Mouse (Mus musculus) liver, embryonic 12.5 days (tissue): ENCODE results near the gene Rcor1. TPM values are rescaled to one million over a fixed set of nuclear protein-coding genes. Genes with fewer than 3 reads are reported as not detected.
"Not testable (repeated sequence)": the region's sequence is repeated elsewhere in the genome, so short reads cannot be mapped to it uniquely, and the experiment has no call there.

Experiments used
- ATAC-seq: fragments of 200-750 bp; cut with Nextera tagmentation; 2 replicates; pipeline ENCODE4 v1.8.0; 2017; ENCODE audit warnings: moderate number of reproducible peaks, mild to moderate bottlenecking, moderate library complexity
- H3K27ac ChIP-seq: fragments of 300-500 bp; sonication (generic); 2 replicates; pipeline ENCODE4 v1.5.1; 2016; ENCODE audit warnings: mild to moderate bottlenecking
- H3K27me3 ChIP-seq: fragments of 300-500 bp; sonication (generic); replicated peaks from 2 replicates; pipeline ENCODE4 v1.6.1; 2016; ENCODE audit warnings: mild to moderate bottlenecking, moderate library complexity
- H3K36me3 ChIP-seq: fragments of 300-500 bp; sonication (generic); 2 replicates; pipeline ENCODE4 v1.6.1; 2016; ENCODE audit warnings: mild to moderate bottlenecking, moderate library complexity
- H3K4me1 ChIP-seq: fragments of 300-500 bp; sonication (generic); 2 replicates; pipeline ENCODE4 v1.6.1; 2016
- H3K4me2 ChIP-seq: fragments of 300-500 bp; sonication (generic); 2 replicates; pipeline ENCODE4 v1.6.1; 2016; ENCODE audit warnings: mild to moderate bottlenecking, moderate library complexity
- H3K4me3 ChIP-seq: fragments of 300-500 bp; sonication (generic); 2 replicates; pipeline ENCODE4 v1.5.1; 2016; ENCODE audit warnings: mild to moderate bottlenecking, moderate library complexity
- H3K9ac ChIP-seq: fragments of 300-500 bp; sonication (generic); 2 replicates; pipeline ENCODE4 v1.6.1; 2016; ENCODE audit warnings: mild to moderate bottlenecking, moderate library complexity
- H3K9me3 ChIP-seq: fragments of 300-500 bp; sonication (generic); replicated peaks from 2 replicates; pipeline ENCODE4 v1.6.1; 2016; ENCODE audit warnings: mild to moderate bottlenecking, moderate library complexity
- WGBS: fragments of 180-500 bp; shearing (Covaris S2); methylation state at CpG from one replicate; pipeline ENCODE4 v1.1.7; 2016; ENCODE audit not compliant: insufficient replicate concordance; 5-methylcytosine and 5-hydroxymethylcytosine counted together
- polyA plus RNA-seq: library from polyadenylated mRNA; unstranded; fragments of >200 nt; fragmentation: Nextera tagmentation; extraction: Ambion mirVana; gene quantifications from 2 replicates; pipeline ENCODE4 v1.2.1, GENCODE M21; 2016

Rcor1 gene
- polyA plus RNA-seq, 1 experiment from 2014 or later = 8.5 TPM

DNA sequence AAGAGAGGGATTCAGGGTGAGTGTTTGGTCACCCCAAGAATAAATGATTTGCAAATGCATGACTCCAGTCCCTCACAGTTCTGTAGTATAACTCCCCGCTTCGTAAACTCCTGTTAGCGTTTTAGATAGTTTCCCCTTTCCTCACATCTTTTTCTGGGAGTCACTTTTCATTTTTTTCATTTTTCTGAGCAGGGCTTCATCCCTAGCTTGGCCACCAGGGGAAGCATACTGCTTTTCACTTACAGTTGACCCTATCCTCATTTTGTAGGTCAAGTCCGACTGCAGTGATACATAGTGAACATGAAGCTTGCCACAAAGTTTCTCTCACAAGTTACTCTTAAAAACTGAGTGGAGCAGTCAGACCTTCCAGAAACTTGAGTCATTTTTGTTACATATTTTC, 2.0 kb downstream of the Rcor1 start:
- ATAC-seq = no peak
- no peak overlapping the region for H3K27ac ChIP-seq
- H3K4me1 ChIP-seq = peaks cover 60% of the 10 kb centered on the region
- H3K4me2 ChIP-seq = peak overlapping the region; percentile 99
- 29% methylated on average over 4 of the region's 4 CpGs for WGBS
- H3K36me3 ChIP-seq = peaks cover 33% of the 10 kb centered on the region
- peak overlapping the region; percentile 98 for H3K9ac ChIP-seq
- H3K9me3 ChIP-seq = no peaks in the 10 kb centered on the region
- no peaks in the 10 kb centered on the region for H3K27me3 ChIP-seq
- H3K4me3 ChIP-seq = peak overlapping the region; percentile 100

DNA sequence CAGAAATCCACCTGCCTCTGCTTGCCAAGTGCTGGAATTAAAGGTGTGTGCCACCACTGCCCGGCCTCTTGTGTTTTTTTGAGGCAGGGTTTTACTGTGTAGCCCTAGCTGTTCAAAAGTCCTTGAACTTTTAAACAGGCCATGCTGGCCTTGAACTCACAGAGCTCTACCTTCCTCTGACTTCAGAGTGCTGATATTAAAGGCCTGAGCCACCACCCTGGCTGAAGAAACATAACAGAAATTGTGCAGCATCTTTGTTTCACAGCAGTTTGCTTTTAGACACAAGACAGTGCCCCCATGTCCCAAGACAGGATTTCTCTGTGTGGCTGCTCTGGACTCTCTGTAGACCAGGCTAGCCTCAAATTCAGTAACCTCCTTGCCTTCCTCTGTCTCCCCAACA, 3.2 kb downstream of the Rcor1 start:
- H3K4me1 ChIP-seq = peaks cover 53% of the 10 kb centered on the region
- no peak overlapping the region for H3K4me2 ChIP-seq
- H3K4me3 ChIP-seq = no peak overlapping the region
- H3K9me3 ChIP-seq = no peaks in the 10 kb centered on the region
- no peak overlapping the region for H3K27ac ChIP-seq
- no peak overlapping the region for H3K9ac ChIP-seq
- no peak for ATAC-seq
- WGBS = 72% methylated on average over 1 of the region's 1 CpGs
- H3K27me3 ChIP-seq = no peaks in the 10 kb centered on the region
- peaks cover 35% of the 10 kb centered on the region for H3K36me3 ChIP-seq

DNA sequence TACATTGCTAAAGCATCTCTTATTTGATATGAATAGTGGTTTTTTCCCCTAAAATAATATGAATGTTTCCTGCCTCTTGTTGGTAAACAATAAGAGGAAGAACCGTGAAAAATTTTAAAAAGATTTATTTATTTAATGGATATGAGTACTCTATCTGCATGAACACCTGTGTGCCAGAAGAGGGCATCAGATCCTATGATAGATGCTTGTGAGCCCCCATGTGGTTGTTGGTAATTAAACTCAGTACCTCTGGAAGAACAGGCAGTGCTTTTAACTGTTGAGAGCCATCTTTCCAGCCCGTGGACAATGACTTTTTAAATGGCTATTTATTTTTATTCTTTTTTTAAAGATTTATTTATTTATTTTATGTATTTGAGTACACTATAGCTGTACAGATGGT, 5.7 kb downstream of the Rcor1 start:
- no peak overlapping the region for H3K4me2 ChIP-seq

DNA sequence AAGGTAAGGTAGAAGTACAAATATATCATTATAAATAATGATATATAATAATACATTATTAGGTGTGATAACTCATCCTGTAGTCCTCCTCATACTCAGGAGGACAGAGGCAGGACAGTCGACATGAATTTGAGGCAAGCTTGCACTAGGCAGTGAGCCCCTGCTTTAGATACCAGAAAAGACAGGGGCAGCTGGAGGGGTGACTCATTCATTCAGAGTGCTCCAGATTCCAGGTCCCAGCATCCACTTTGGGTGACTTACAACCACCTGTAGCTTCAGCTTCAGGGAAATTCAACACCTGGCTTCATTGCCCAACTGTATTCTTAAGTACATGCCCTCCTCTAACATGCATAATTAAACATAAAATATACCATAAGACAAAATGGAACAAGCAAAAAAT, 7.7 kb downstream of the Rcor1 start:
- 74% methylated on average over 1 of the region's 1 CpGs for WGBS
- H3K36me3 ChIP-seq = peaks cover 54% of the 10 kb centered on the region
- no peak overlapping the region for H3K27ac ChIP-seq
- H3K27me3 ChIP-seq = no peaks in the 10 kb centered on the region
- H3K4me1 ChIP-seq = peaks cover 35% of the 10 kb centered on the region
- H3K9ac ChIP-seq = no peak overlapping the region
- no peak overlapping the region for H3K4me3 ChIP-seq
- no peak overlapping the region for H3K4me2 ChIP-seq
- no peak for ATAC-seq
- H3K9me3 ChIP-seq = no peaks in the 10 kb centered on the region

More for the DNA sequence above, 5.7 kb downstream of the Rcor1 start:
- Histone ChIP-seq H3K9ac (no peak overlapping the region), H3K27me3 (no peaks in the 10 kb centered on the region), H3K4me3 (no peak overlapping the region), H3K36me3 (peaks cover 41% of the 10 kb centered on the region), H3K4me1 (peaks cover 51% of the 10 kb centered on the region), H3K27ac (no peak overlapping the region), H3K9me3 (no peaks in the 10 kb centered on the region)
- WGBS = 80% methylated on average over 2 of the region's 2 CpGs
- ATAC-seq = no peak

DNA sequence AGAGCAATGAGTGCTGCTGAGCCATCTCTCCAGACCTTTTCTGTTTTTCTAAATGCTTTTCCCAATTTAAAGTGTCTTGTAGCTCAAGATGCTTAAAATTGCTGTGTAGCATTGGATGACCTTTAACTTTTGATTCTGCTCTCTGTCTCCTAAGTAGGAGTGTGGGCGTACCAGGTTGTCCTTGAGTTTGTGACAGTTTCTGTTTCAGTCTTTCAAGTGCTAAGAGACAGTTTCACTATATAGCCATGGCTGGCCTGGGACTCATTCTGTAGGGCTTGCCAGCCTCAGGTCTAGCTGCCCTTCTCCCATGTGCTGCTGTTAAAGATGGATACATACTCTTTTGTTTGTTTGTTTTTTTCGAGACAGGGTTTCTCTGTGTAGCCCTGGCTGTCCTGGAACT, 9.1 kb downstream of the Rcor1 start:
- H3K27me3 ChIP-seq = no peaks in the 10 kb centered on the region
- 82% methylated on average over 2 of the region's 2 CpGs for WGBS
- H3K27ac ChIP-seq = no peak overlapping the region
- H3K4me1 ChIP-seq = peaks cover 25% of the 10 kb centered on the region
- H3K9ac ChIP-seq = no peak overlapping the region
- no peaks in the 10 kb centered on the region for H3K9me3 ChIP-seq
- no peak for ATAC-seq
- no peak overlapping the region for H3K4me3 ChIP-seq
- H3K4me2 ChIP-seq = no peak overlapping the region
- peaks cover 56% of the 10 kb centered on the region for H3K36me3 ChIP-seq

DNA sequence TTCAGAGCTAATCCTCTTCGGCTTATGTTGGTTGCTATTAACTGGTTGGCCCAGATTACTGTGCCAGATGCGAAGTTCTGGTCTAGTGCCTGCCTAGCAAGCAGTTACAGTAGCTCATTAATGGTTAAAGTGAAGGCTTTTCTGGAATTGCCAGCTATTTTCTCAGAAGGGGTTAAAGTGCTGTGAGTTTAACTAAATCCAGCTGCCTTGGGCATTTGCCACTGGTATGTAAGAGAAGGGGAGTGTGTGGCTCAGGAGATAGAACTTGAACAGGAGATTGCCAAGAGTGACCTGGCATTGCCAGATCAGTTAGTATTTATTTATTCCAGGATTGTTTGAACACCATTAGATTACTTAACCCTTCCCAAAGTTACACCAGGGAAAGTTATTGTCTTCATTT, 11.1 kb downstream of the Rcor1 start:
- Histone ChIP-seq H3K27ac (no peak overlapping the region), H3K9me3 (no peaks in the 10 kb centered on the region), H3K4me1 (peaks cover 16% of the 10 kb centered on the region), H3K36me3 (peaks cover 43% of the 10 kb centered on the region), H3K4me2 (no peak overlapping the region), H3K9ac (no peak overlapping the region), H3K27me3 (no peaks in the 10 kb centered on the region), H3K4me3 (no peak overlapping the region)
- WGBS = 69% methylated on average over 2 of the region's 2 CpGs
- no peak for ATAC-seq

DNA sequence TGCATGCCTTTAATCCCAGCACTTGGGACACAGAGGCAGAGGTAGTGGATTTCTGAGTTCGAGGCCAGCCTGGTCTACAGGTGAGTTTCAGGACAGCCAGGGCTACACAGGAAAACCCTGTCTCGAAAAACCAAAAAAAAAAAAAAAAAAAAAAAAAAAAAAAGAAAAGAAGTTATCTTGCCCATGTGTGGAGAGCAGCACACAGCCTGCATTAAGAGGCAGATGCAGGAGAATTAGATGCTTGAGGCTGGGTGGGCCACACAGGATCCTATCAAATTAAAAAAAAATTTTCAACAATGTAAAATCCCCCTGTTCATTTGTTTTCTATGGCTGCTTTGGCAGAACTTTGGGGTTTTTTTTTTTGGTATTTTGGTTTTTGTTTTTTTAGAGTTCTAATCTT, 24.2 kb downstream of the Rcor1 start:
- H3K27me3 ChIP-seq = no peaks in the 10 kb centered on the region
- no peak overlapping the region for H3K9ac ChIP-seq
- H3K4me2 ChIP-seq = no peak overlapping the region
- H3K4me1 ChIP-seq = peaks cover 17% of the 10 kb centered on the region; the same call in 1 of the 2 replicates
- no peak overlapping the region for H3K4me3 ChIP-seq
- H3K9me3 ChIP-seq = no peaks in the 10 kb centered on the region
- WGBS = 60% methylated on average over 2 of the region's 2 CpGs
- no peak overlapping the region for H3K27ac ChIP-seq
- peaks cover 29% of the 10 kb centered on the region for H3K36me3 ChIP-seq
- ATAC-seq = no peak

DNA sequence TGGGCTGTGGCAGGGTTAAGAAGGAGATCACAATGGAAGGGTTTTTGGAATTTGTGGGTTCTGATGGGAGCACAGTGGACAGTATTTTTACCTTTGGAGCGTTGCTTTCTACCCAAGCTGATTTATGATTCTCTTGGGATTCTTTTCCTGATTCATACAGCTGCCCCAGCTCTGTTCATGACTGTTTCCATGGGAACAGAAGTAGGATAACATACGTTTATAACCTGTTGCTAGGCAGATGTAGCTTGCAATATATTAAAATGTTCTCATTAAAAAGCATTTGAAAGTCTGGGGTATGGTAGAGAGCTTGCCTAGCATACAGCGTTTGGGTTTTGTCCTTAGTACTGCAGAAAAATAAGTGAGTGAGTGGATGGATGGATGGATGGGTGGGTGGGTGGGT, 25.1 kb downstream of the Rcor1 start:
- Histone ChIP-seq H3K9ac (no peak overlapping the region), H3K9me3 (no peaks in the 10 kb centered on the region), H3K4me3 (no peak overlapping the region), H3K36me3 (peaks cover 28% of the 10 kb centered on the region), H3K4me2 (no peak overlapping the region), H3K27me3 (no peaks in the 10 kb centered on the region), H3K27ac (no peak overlapping the region), H3K4me1 (peaks cover 17% of the 10 kb centered on the region; the same call in 1 of the 2 replicates)
- WGBS = 88% methylated on average over 3 of the region's 3 CpGs
- no peak for ATAC-seq

DNA sequence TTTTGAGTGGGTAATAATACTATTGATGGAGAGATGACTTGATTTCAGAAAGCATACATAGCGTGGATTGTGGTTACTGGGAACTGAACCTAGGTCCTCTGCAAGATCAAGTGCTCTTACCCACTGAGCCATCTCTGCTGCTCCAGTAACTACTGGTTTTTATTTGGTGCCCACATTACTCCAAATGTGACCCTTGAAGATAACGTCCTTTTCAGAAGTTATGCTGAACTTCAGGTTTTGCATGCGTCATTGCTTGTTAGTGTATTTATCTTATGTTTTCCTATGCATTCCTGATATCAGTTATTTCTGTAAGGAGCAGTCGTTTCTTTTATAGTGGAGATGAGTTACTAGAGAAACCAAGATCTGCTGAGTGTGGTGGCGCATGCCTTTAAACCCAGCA, 26.2 kb downstream of the Rcor1 start:
- no peak overlapping the region for H3K4me2 ChIP-seq
- 69% methylated on average over 5 of the region's 5 CpGs for WGBS
- no peak overlapping the region for H3K9ac ChIP-seq
- no peak for ATAC-seq
- H3K4me3 ChIP-seq = no peak overlapping the region
- H3K27me3 ChIP-seq = no peaks in the 10 kb centered on the region
- peaks cover 24% of the 10 kb centered on the region for H3K36me3 ChIP-seq
- H3K4me1 ChIP-seq = peaks cover 17% of the 10 kb centered on the region; the same call in 1 of the 2 replicates
- H3K9me3 ChIP-seq = no peaks in the 10 kb centered on the region
- no peak overlapping the region for H3K27ac ChIP-seq

DNA sequence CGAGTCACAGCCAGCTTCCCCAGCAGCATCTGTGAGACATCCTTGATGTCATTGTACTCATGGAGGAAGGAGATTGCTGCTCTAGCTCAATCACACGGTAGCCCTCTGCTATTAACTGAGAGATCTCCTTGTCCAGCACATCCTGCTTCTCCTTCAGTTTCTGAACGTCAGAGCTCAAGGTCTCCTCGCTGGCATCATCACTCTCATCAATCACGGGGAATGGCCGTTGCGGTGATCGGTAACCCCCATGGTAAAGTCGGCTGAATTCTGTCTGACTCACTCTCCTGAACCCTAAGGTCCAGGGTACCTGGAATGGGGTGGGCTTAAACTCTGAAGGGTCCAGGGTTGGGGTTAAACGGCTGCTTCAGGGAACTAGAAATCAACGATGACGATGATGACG, 28.7 kb downstream of the Rcor1 start:
- Histone ChIP-seq H3K9ac (no peak overlapping the region), H3K4me1 (peaks cover 16% of the 10 kb centered on the region; the same call in 1 of the 2 replicates), H3K4me3 (no peak overlapping the region), H3K27ac (no peak overlapping the region), H3K36me3 (peaks cover 27% of the 10 kb centered on the region), H3K27me3 (no peaks in the 10 kb centered on the region), H3K4me2 (no peak overlapping the region), H3K9me3 (no peaks in the 10 kb centered on the region)
- ATAC-seq = no peak
- WGBS = 82% methylated on average over 13 of the region's 13 CpGs

DNA sequence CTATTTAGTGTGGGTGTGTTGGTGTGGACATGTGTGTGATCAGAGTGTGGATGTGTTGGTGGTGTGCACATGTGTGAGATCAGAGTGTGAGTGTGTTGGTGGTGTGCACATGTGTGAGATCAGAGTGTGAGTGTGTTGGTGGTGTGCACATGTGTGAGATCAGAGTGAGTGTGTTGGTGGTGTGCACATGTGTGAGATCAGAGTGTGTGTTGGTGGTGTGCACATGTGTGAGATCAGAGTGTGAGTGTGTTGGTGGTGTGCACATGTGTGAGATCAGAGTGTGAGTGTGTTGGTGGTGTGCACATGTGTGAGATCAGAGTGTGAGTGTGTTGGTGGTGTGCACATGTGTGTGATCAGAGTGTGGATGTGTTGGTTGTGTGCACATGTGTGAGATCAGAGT, 30.1 kb downstream of the Rcor1 start:
- Histone ChIP-seq H3K36me3 (peaks cover 27% of the 10 kb centered on the region), H3K4me1 (peaks cover 20% of the 10 kb centered on the region; the same call in 1 of the 2 replicates)
- H3K27me3 ChIP-seq, H3K4me3 ChIP-seq, H3K4me2 ChIP-seq, H3K27ac ChIP-seq, H3K9me3 ChIP-seq, H3K9ac ChIP-seq, ATAC-seq: not testable (repeated sequence)

DNA sequence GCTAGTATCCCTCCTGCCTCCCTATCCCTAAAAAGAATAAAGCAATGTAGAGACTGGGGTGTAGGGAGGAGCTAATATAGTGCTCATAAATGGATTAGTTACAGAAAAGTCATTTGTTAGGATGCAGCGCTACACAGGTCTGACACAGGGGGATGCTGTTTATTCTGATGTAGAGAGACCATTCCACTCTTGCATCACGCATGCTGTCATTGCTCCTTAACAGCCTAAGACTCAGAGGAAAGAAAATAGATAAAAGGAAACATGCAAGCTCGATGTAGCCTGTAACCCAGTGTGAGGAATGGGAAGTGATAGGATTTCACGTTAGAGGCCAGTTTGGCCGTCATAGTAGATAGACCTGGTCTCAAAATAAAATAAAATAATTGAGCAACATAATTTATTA, 31.9 kb downstream of the Rcor1 start:
- Histone ChIP-seq H3K27me3 (no peaks in the 10 kb centered on the region), H3K4me1 (peaks cover 14% of the 10 kb centered on the region; the same call in 1 of the 2 replicates), H3K27ac (no peak overlapping the region), H3K4me2 (no peak overlapping the region), H3K4me3 (no peak overlapping the region), H3K9me3 (no peaks in the 10 kb centered on the region), H3K9ac (no peak overlapping the region), H3K36me3 (peaks cover 27% of the 10 kb centered on the region)
- 67% methylated on average over 5 of the region's 5 CpGs for WGBS
- no peak for ATAC-seq

DNA sequence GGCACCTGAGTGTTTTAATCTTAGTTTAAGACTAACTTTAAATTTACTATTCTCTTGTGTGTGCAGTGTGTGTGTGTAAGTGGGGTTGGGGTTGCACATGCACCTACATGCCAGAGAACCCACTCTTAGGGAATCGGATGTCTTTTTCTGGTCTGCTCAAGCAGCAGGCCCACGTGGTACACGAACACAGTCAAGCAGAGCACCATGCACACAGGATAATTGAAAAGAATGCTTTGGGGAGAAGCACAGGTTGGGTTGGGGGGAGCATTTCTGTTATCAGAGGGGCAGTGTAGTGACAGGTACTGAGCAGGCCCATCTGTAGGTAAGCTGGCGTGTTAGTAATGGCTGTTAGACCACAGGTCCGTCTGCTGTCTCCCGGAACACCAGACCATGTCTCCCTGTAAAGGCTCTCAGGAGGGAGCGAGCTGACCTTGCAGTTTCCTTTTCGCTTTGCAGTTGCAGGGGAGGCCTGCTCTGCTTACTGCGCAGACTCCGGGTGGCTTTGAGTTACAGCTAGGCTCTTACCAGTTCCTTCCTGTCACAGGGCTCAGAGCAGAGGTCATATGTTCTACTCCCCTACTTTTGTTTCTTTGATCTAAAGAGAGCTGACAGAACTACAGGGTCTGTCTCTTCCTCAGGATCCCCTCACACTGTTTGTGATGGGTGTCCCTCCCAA, 32.5 kb downstream of the Rcor1 start:
- Histone ChIP-seq H3K36me3 (peaks cover 27% of the 10 kb centered on the region), H3K4me2 (peak overlapping the region; percentile 24; the same call in 1 of the 2 replicates), H3K27ac (0 out of 2 replicates have a peak overlapping the region, but pooled peaks have one; percentile 0), H3K4me1 (peaks cover 16% of the 10 kb centered on the region), H3K9me3 (no peaks in the 10 kb centered on the region), H3K9ac (no peak overlapping the region), H3K27me3 (no peaks in the 10 kb centered on the region), H3K4me3 (no peak overlapping the region)
- 72% methylated on average over 10 of the region's 10 CpGs for WGBS
- ATAC-seq = 0 out of 2 replicates have a peak, but pooled peaks have one; percentile 33
